Comparison of ENCODE assay signal across 32 mouse cellular contexts in genomic region chr16:96559796-96560195, GRCm38 (mm10).
"Had no signal": no experiment of that assay in that cellular context is flagged by ENCODE, and none has a peak within 500 bp of the region (broad histone marks: within the 10 kb centered on the region; RNA-seq: fewer than 3 reads in every experiment).

No protein-coding gene starts in this region.

- H3K9ac ChIP-seq: limb, embryonic 12.5 days; limb, embryonic 13.5 days; limb, embryonic 15.5 days; liver, embryonic 12.5 days; liver, embryonic 13.5 days; liver, embryonic 14.5 days; liver, embryonic 15.5 days; liver, postnatal 0 days; lung, embryonic 14.5 days; lung, embryonic 15.5 days; midbrain, embryonic 12.5 days; midbrain, embryonic 13.5 days; midbrain, embryonic 15.5 days; neural tube, embryonic 12.5 days; neural tube, embryonic 13.5 days had no signal

- H3K4me3 ChIP-seq: limb, embryonic 10.5 days; limb, embryonic 12.5 days; limb, embryonic 13.5 days; limb, embryonic 15.5 days; liver, embryonic 12.5 days; liver, embryonic 13.5 days; liver, embryonic 15.5 days; lung, embryonic 15.5 days; megakaryocyte, embryonic 14.5 days; midbrain, embryonic 10.5 days; midbrain, embryonic 12.5 days; midbrain, embryonic 13.5 days; midbrain, embryonic 15.5 days; myocyte; neural tube, embryonic 12.5 days; neural tube, embryonic 13.5 days had no signal

- H3K4me1 ChIP-seq: liver, embryonic 12.5 days; liver, embryonic 13.5 days; liver, embryonic 15.5 days; lung, embryonic 15.5 days; megakaryocyte, embryonic 14.5 days; midbrain, embryonic 10.5 days; neural tube, embryonic 12.5 days had no signal

- H3K27me3 ChIP-seq: limb, embryonic 12.5 days; limb, embryonic 13.5 days; limb, embryonic 15.5 days; liver, embryonic 12.5 days; liver, embryonic 13.5 days; liver, embryonic 15.5 days; lung, embryonic 15.5 days; megakaryocyte, embryonic 14.5 days; midbrain, embryonic 12.5 days; midbrain, embryonic 13.5 days; midbrain, embryonic 15.5 days; neural tube, embryonic 12.5 days; neural tube, embryonic 13.5 days had no signal

- H3K36me3 ChIP-seq: limb, embryonic 10.5 days; limb, embryonic 12.5 days; limb, embryonic 13.5 days; limb, embryonic 15.5 days; liver, embryonic 12.5 days; liver, embryonic 13.5 days; liver, embryonic 15.5 days; lung, embryonic 15.5 days; midbrain, embryonic 10.5 days; midbrain, embryonic 12.5 days; midbrain, embryonic 13.5 days; midbrain, embryonic 15.5 days; neural tube, embryonic 12.5 days; neural tube, embryonic 13.5 days had no signal

- H3K4me2 ChIP-seq: limb, embryonic 12.5 days; limb, embryonic 13.5 days; limb, embryonic 15.5 days; liver, embryonic 11.5 days; liver, embryonic 12.5 days; liver, embryonic 13.5 days; liver, embryonic 15.5 days; lung, embryonic 14.5 days; lung, embryonic 15.5 days; midbrain, embryonic 12.5 days; midbrain, embryonic 13.5 days; midbrain, embryonic 15.5 days; neural tube, embryonic 12.5 days; neural tube, embryonic 13.5 days had no signal

- H3K27ac ChIP-seq: limb, embryonic 10.5 days; limb, embryonic 12.5 days; limb, embryonic 13.5 days; limb, embryonic 15.5 days; liver, embryonic 12.5 days; liver, embryonic 13.5 days; liver, embryonic 14.5 days; liver, embryonic 15.5 days; lung, embryonic 15.5 days; macrophage; midbrain, embryonic 10.5 days; midbrain, embryonic 12.5 days; midbrain, embryonic 13.5 days; midbrain, embryonic 15.5 days; neural tube, embryonic 12.5 days; neural tube, embryonic 13.5 days had no signal

- DNase-seq: left cerebral cortex, postnatal 4 days; liver; liver, embryonic 13.5 days; liver, postnatal 0 days; lung, adult 18-20 months; lung, adult 2 months; lung, embryonic 14.5 days; lung, postnatal 10 days; lung, postnatal 14 days; lung, postnatal 36 days; lung, postnatal 4 days; midbrain, embryonic 14.5 days had no signal

- H3K9me3 ChIP-seq: limb, embryonic 10.5 days; limb, embryonic 12.5 days; limb, embryonic 13.5 days; limb, embryonic 15.5 days; liver, embryonic 12.5 days; liver, embryonic 13.5 days; liver, embryonic 15.5 days; lung, embryonic 15.5 days; megakaryocyte, embryonic 14.5 days; midbrain, embryonic 10.5 days; midbrain, embryonic 12.5 days; midbrain, embryonic 13.5 days; midbrain, embryonic 15.5 days; neural tube, embryonic 12.5 days; neural tube, embryonic 13.5 days had no signal

- ATAC-seq: liver, embryonic 12.5 days; liver, postnatal 0 days; lung, postnatal 0 days; midbrain, embryonic 13.5 days; midbrain, embryonic 15.5 days; midbrain, embryonic 16.5 days had no signal
